Mouse (Mus musculus): ENCODE measurements at regions not wholly inside any gene's neighbourhood (a gene's known extent, or its start where the extent isn't known, plus 50 kb on each side); places are given as distances from the start of the nearest gene placed in this dataset.
"Not testable (repeated sequence)": the region's sequence is repeated elsewhere in the genome, so short reads cannot be mapped to it uniquely, and the experiment has no call there.

DNA sequence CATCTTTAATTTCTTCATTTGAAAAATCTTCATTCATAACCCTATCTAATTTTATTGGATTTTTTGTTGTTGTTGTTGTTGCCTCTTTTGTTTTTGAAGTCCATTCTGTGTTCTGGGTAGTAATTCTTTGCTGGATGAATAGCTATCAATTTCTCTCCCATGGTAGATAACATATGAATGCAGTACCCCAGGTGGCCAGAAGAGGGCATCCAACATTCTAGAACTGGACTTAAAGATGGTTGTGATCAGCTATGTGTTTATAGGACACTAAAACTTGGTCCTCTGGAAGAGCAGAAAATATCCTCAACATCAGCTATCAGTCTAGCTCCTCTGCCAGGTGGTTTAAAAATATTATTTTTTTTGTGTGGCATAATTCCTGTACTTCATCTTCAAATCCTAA is 73.0 kb downstream of the Prl2c3 start:
- DNase-seq (ENCODE audit: low spot score in 2 of 2) = not testable (repeated sequence)

DNA sequence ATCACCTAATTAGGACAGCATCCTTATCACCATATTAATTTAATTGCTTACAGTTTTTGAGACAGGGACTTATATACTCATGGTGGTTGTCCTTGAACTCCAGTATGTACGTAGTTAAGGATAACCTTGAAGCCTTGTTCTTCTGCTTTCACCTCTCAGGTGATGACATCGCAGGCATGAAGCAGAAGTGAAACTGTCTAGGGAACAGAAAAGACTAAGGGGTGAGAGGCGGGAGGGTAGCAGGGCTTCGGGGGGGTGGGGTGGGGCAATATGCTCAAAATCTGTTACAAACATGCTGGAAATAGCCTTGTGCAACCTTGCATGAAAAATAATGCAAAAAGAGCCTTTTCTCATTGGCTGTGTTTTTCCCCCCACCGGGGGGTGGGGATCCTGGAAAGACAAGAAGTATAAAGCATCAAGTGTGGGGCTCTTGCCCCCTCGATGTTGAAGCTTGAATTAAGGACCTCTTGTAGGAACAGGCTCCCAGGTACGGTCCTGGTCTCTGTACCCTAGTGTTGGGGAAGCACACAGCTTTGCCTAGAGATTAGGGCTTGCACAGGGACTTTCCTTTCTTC is 81.8 kb downstream of the Prl2c3 start:
- not testable (repeated sequence) for DNase-seq (ENCODE audit: low spot score in 2 of 2)

DNA sequence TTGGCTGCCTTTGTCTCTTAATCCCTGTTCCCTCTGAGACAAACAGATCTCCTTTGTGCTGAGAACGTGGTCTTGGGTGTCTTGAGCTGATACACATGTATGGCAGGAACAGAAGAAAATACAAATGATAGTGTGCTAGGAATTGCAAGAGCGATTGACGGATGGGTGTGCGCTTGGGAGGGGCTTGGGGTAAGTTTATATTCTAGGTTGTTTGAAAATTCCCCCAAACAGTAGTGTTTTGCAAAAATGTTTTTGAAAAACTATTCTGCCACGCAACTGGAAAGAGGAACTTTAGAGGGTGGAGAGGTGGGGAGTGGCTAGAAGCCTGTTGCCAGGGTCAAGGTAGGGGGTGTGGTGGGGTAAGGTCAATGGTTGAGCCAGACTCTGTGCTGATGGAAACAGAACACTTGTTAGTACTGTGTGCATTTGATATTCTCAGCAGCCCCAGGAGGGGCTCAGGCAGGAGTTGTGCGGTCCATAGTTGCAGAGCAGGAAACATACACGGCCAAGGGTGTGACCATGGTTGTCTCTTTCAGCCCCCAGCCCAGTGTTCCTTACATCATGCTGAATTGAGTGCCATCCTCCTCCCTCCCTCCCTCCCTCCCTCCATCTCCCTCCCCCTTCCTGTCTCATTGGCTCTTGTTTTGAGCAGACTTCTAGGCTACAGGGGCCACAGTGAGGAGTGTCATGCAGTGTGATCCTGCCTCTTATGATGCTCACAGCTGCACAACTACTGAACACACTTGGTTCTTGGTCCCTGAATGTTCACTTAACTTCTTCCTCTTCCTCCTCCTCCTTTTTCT is 88.2 kb downstream of the Prl2c3 start:
- DNase-seq (ENCODE audit: low spot score in 2 of 2) = no peak

- DNase-seq (ENCODE audit: low spot score in 2 of 2) = not testable (repeated sequence)
Measured at GRCm38 (mm10) chr13:12702804-12703612, 96.9 kb downstream of the Prl2c3 start.

DNA sequence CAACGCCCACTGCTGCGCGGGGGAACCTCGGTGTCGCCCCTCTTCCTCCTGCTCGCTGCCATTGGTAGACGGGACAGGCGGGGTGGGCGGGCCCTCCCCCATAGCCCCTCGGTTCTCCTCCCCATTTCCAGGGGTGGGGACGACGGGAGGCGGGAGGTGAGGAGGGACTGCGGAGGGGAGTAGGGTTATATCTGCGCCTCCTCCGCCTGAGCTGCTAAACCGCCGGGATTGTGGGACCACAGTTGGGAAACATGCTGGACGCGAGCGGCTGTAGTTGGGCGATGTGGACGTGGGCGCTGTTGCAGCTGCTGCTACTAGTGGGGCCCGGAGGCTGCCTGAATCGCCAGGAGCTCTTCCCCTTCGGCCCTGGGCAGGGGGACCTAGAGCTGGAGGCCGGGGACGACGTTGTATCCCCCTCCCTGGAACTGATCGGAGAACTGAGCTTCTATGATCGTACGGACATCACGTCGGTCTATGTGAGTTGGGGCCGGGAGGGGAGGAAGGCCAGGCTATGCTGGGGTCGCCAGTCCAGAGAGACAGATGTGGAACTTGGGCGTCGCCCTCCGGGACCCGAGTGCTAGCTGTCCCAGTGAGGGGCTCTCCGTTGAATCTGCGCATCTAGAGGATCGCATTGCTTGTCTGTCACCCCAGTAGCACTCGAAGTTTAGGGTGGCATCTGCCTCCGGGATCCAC is 97.6 kb downstream of the Prl2c3 start:
- DNase-seq (ENCODE audit: low spot score in 2 of 2) = not testable (repeated sequence)

DNA sequence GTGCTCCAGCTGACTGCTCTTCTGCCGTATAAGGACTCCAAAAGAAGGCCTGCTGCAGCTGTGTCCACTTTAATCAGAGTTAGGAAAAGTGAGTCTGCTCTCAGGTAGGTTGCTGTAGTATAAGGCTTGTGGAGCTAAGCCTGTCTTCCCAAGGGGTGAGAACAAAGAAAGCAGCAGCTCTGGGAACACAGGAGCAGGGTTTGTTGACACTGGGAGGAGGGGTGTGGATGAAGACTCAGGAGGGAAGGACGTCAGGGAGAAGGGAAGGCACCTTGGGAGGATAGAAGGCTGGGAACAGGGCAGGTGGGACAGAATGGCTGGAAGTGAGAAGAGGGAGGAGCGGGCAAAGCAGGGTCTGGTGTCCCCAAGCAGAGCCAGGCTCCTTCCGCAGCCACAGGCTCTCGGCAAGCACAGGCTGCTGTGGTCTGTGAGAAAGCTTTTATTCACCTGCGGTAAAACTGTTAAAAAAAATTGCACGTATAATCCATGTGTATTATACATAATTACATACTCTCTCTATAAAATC is 106.2 kb downstream of the Prl2c3 start:
- DNase-seq (ENCODE audit: low spot score in 2 of 2) = not testable (repeated sequence)

DNA sequence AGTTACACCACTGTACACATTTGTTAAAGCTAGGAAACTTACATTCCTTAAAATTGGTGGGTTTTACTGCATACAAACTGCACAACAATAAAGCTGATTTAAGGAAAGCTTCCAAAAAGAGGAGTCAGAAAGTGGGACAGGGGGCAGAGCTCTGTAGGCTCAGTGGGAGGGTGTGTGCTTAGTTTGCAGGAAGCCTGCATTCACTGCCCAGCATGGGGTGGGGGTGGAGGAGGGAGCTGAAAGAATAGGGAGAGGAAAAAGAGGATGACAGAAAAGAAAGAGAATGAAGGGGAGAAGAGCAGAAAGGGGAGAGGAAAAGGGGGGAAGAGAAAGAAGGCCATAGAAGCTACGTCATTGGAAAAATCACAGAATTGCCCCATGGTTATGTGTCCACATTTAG is 111.1 kb downstream of the Prl2c3 start:
- DNase-seq (ENCODE audit: low spot score in 2 of 2) = not testable (repeated sequence)

GRCm38 (mm10) chr13:12688149-12688548 is 111.7 kb downstream of the Prl2c3 start:
- not testable (repeated sequence) for DNase-seq (ENCODE audit: low spot score in 2 of 2)

DNA sequence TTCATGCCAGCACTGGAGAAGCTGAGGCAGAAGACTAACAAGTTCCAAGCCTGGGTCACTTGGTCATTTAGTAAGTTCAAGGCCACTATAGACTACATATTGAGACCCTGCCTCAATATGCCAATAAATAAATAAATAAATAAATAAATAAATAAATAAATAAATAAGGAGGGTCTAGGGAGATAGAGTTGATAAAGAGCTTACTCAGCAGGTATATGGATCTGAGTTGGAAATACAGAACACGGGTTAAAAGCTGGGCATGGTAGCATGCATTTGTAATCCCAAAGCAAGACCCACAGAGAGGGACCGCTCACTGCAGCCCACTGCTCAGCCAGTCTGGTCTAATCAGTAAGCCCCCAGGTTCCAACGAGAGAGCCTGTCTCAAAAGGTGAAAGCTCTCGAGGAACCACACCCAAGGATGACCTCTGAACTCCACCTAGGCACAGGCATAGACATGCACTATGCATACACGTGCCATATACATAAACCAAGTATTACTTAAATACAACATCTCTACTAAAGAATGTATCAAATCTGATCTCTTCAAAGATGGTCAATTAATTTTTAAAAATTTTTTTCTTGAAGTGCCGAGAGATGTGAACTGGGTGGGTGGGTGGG is 115.4 kb downstream of the Ero1lb start:
- DNase-seq (ENCODE audit: low spot score in 2 of 2) = not testable (repeated sequence)

GRCm38 (mm10) chr13:12680283-12680953 is 114.7 kb downstream of the Ero1lb start:
- peak; percentile 9 to 25 for DNase-seq (ENCODE audit: low spot score in 2 of 2)

GRCm38 (mm10) chr13:12677372-12677771 is 111.7 kb downstream of the Ero1lb start:
- no peak for DNase-seq (ENCODE audit: low spot score in 2 of 2)

DNA sequence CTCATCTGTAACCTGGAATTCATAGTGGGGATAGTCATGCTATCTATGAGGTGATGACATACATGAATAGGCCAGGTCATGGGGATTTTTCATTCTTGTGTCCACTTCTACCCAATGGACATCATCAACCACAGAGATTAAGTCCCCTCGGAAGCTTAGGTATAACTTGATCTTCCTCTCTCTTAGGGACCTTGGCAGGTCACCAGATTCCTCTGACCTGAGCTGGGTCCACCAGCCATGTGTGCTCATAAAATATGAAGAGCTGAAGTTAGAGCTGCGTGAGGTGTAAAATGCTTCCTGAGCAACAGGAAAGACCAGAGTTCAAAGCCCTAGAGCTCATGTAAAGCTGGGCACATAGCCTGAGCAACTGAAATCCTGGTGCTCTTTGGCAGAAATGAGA is 105.3 kb downstream of the Ero1lb start:
- DNase-seq (ENCODE audit: low spot score in 2 of 2) = not testable (repeated sequence)

- DNase-seq (ENCODE audit: low spot score in 2 of 2) = not testable (repeated sequence)
Measured at GRCm38 (mm10) chr13:12668742-12669141, 103.1 kb downstream of the Ero1lb start.

DNA sequence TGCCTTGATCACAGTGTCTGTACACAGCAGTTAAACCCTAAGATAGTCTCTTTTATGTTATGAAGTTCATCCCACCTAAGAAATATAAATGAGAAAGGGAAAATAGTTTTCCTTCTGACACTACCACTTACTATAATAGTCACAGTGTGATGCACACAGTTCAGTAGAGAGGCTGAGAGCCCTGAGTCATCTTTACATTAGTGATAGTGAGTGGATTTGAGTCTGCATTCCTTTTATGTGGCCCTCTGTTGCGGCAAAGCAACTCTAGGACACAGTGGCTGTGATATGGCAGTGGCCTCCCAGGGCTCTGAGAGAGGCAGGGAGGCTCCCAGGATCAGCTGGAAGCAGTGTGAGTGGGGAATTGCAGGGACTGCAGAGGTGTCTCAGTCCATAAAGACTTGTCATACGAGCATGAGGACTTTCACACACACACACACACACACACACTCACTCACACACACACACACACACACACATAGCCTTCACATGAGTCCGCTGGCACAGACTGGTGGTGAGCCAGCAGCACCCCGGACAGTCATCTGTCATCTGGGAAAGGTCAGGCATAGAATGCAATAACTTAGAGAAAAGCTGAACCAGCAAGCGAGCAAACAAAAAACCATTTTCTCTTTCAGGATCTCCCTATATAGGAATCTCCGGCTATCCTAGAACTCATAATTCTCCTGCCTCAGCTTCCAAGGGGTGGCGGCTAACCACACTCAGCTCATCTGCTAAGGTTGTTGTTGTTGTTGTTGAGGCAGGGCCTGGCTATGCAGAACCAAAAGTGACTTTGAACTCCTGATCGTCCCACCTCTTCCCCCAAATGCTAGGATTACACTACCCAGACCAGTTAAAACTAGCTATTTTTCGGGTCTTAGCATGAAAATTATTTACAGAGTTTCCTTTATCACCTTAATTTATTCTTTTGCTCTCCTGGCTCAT is 102.3 kb downstream of the Ero1lb start:
- not testable (repeated sequence) for DNase-seq (ENCODE audit: low spot score in 2 of 2)

DNA sequence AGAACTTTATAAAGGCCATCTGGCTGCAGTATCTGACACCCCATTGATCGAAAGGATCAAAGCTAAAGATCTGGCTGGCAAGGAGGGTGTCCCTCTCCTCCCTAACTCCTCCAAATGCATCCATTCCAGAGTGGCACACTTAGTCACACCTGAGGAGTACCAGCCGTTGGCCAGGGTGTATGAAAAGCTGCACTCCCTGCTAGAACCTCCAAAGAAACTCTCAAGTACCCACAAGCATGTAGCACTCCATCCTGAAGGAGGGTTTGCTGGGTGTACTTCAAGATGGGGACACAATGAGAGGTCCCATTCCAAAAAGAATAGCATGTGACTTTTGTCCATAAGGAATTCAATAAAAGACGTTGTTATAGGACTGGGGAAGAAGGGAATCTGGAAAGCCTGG is 100.4 kb downstream of the Ero1lb start:
- DNase-seq (ENCODE audit: low spot score in 2 of 2) = not testable (repeated sequence)

Data from left cerebral cortex, adult 8-10 months (tissue).